Mouse (Mus musculus): ENCODE measurements at regions not wholly inside any gene's neighbourhood (a gene's known extent, or its start where the extent isn't known, plus 50 kb on each side); places are given as distances from the start of the nearest gene placed in this dataset.
A peak's percentile ranks its signal among the peaks of the same experiment; 100 is the strongest.

DNA sequence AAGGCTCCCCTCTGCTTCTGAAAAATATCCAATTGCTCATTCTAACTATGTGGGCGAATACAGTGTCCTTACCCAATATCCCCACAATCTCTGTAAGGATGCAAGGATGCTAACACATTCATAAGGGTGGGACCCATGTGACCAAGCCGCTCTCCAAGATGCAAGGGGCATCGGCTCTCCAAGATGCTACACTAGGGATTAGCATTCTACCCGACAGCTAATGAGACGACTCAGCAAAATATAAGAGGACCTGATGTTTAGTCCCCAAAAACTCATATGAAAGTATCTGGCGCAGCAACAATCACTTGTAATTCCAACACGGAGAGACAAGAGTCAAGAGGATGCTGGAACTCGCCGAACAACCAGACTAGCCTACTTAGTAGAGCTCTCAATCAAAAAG is 299.6 kb upstream of the Jmjd1c start:
- no peak for DNase-seq (ENCODE audit: low spot score)

DNA sequence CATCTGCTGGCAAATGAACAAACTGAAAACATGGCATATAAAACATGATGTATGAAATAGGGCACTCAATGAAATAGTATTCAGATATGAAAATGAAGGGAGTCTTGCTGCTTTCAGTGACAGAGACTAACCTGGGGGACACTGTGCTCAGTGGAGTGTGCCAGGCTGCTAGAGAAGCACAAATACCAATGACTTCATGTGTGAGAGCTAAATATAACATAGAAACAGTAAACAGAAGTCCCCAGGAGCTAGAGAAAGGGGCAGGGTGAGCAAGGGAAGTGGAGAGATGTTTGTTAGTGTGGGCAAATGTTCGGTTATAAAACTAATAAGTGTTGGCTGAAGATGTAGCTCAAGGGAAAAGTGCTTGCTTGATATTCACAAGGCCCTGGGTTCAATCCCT is 293.2 kb upstream of the Jmjd1c start:
- no peak for DNase-seq (ENCODE audit: low spot score)

DNA sequence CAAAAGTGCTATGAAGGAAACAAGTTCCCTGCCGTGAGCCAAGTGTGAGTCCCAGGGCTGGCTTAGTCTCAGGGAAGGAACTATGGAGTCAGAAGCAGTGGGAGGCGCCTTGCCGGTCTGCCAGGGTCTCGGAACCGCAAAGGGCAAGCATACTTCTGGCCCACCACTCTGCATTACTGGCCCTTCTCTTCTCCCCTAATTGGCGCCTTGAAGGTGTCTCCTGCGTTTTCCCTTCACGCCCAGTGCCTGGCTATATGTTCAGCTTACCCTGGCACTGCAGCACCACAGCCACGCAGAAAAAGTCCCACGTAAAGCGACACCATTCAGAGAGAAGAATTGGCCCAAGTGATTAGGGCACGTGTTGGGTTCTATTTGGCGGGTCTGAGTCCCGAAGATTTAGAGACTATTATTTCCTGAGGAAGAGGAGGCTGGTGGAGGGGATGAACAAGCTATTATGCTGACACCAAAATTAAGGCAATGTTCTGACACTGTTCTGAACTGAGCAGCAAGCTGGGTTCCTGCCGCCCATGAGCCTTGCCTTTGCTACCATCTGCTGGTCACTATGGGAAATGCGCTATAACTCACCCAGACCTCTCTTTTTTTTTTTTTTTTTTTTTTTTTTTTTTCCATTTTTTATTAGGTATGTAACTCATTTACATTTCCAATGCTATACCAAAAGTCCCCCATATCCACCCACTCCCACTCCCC is 288.5 kb upstream of the Jmjd1c start:
- DNase-seq (ENCODE audit: low spot score) = peak; percentile 71

DNA sequence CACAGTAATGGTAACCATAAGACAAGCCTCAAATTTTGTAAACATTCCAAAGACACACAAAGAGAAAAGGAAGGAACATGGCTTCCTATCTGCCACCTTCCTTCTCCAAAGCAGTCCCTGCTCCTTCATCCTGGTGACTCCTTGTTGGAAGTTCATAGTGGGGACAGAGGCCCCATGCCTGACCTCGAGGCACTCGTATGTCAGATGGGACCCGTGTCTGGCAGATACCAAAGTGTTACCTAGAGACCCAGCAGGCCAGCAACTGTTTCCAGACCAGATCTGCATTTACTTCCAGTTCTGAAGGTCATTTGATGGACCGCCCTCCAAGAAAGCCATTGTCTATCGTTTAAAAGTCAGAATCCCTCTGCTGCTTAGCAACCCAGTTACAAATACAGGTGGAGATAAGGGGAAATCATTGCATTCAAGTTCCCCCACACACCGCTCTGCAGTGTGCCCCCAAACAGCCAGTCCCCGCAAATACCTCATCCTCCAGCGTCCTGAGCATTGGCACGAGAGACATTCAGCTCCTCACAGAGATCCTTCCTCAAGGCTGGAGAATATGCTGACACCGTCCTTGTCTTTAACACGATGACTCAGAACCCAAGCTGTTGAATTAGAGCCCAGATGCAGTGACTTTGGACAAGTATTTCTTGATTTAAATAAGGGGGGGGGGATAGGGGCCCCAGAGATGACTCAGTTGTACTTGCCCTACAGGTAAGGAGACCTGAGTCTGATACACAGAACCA is 283.2 kb upstream of the Jmjd1c start:
- no peak for DNase-seq (ENCODE audit: low spot score)

DNA sequence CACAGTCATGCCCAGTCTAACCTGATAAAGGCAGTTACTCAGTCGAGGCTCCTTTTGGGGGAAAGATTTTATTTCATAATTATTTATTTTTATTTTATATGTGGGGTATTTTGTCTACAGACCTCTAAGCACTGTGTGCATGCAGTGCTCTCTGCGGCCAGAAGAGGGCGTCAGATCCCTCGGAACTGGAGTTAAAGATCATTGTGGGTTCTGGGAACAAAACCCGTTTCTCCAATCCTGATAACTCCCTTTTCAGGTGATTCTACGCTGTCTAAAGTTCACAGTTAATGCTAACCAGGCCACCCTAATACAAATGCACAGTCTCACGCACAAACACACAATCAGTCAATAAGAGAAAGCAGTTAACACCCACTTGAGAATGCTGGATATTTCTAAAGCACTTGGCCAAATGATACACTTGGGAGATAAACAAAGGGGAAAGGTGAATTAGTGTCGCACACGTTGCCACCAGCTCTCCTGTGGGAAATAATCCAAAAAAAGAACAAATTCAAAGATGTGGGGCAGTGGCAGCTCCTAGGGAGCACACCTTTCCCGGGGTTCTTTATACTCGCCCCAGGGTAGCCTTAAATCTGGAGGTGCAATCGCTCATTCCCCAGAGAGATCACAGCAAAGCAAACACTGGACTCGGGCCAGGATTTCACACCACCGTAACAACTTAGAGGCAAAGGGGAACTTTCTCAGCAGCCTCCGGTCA is 281.9 kb upstream of the Jmjd1c start:
- DNase-seq (ENCODE audit: low spot score) = no peak

DNA sequence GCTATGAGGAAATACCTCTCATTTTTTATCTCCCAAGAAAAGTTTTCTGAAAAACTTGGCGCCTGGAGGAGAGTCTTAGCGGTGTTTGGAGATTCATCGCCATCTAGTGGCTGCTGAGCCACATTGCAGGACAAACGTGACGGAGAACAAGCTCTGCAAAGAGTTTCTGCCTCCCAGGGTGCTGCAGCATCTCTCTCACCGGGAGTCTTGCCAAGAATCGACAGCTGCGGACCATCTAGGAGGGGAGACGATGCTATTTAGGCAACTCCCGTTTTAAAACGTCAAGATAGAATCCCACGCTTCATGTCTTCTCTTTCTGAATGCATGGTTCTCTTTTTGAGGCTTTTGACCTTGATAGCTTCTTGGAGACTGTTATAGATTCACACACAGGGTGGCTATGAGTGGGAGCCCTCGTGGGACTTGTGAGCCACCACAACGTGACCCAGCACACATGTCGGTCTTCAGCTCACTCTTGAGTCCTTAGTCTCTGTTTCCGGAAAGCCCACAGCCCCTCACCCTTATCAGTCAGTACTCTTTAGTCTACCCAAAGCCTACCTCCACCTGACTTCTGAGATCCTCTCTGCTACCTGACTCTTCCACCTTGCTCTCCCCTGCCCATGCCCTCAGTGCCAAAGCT is 281.2 kb upstream of the Jmjd1c start:
- peak; percentile 84 for DNase-seq (ENCODE audit: low spot score)

DNA sequence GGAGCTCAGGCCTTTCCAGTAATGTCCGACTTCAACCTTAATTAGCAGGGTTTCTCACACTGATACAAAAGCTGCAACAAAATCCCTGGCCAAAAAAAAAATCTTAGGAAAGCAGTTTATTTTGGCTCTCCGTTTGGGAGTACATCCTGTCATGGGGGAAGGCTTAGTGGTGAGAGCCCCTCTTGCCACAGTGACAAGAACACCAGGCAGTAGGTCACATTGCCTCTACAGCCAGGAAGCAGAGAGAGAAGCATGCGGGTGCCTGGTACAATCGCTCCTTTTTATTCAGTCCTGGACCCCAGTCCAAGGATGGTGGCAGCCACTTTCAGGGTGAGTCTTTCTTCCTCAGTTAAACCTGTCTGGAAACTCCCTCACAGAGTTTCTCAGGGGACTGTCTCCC is 280.0 kb upstream of the Jmjd1c start:
- DNase-seq (ENCODE audit: low spot score) = no peak

DNA sequence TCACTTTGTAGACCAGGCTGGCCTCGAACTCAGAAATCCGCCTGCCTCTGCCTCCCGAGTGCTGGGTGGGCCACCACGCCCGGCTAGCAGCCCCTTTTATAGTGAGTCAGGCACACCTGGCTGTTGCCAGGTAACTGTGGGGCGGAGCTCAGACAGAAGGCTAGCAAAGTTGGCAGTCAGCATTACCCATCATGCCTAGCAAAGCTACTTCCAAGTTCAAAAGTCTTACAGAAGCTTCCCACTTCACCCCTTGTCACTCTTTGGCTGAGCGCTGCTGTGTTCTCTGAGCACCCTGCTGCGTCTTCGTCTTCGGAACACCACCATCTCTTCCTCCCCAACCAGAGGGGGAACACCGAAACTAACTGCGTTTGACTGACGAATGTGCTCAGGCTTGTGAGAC is 279.1 kb upstream of the Jmjd1c start:
- no peak for DNase-seq (ENCODE audit: low spot score)

DNA sequence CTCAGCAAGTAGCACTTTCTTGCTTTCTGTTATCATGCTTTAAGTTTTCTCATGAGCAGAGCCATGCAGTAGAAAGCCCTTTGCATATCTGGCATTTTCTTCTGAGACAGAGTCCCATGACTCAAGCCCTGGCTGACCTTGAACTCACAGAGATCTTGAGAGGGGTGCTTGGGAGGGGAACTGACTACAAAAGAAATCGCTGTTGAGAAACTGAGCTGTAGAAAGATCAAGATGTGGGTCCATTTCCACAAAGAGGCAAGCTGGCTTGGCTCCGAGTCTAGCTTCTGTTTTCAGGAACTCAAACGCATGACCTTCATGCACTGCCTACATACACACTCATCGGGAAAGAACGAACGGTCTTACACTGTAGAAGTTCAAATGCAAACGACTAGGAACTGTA is 278.0 kb upstream of the Jmjd1c start:
- no peak for DNase-seq (ENCODE audit: low spot score)

DNA sequence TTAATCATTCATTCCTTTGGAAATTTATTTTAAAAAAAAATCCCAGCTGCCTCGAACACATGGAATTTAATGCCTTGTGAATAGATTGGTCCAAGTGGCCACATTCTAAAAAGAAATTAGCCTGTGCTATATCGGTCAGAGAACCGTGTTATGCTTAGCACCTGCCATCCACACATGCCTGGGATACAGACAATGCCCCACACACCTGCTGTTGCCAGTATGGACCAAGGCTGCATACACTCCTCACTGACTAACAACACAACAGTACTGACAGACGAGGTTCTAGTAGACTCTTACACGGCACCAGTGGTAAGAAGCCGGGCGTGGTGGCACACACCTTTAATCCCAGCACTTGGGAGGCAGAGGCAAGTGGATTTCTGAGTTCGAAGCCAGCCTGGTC is 276.4 kb upstream of the Jmjd1c start:
- DNase-seq (ENCODE audit: low spot score) = no peak

DNA sequence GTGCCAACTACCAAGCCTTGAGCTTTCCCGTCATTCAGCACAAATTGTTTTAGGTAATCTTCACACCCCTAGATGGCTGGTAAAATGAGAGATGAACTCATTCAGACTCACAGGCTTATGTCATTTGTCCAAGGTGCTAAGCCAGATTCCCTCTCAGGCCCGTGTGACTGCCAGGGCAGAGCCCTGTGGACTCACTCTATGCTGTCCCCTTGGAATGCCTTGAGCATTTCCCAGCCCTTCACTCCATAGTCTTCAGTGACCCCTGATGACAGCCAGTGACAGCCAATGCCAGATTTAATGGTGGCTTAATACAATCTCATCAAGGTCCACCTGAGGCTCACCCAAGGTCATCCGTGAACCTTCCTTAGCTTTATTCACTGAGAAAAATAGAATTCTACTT is 270.2 kb upstream of the Jmjd1c start:
- DNase-seq (ENCODE audit: low spot score) = no peak

DNA sequence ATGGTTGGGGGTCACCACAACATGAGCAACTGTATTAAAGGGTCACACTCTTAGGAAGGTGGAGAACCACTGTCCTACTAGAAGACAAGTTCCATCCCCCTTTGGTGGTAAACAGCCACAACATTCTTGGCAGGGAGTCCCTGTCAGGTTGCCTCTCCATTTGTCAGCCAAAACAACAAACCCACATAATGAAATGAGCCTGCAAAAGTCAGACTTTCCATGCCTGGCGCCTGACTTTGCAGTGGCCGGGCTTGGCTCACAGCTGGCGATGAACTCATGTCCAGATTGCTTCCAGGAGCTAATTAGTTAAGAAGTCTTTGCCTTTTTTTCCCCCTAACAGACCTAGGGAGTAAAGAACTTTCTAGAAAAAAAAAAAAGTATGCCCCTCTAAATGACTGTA is 269.6 kb upstream of the Jmjd1c start:
- DNase-seq (ENCODE audit: low spot score) = no peak

DNA sequence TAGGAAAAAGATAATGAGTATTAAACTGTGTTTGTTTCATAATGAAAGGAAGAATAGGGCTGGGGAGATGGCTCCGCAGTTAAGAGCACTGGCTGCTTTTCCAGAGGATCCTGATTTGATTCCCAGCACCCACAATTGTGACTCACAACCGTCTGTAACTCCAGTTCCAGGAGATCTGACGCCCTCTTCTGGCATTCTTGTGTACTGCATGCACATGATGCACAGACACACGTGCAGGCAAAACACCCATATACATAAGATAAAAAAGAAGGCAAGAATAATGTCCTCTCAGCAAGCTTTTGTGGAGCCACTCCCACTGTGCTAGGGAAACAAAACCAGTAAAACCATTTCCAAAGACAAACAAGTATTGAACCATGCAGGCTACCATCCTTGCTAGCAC is 261.0 kb upstream of the Jmjd1c start:
- DNase-seq (ENCODE audit: low spot score) = no peak

DNA sequence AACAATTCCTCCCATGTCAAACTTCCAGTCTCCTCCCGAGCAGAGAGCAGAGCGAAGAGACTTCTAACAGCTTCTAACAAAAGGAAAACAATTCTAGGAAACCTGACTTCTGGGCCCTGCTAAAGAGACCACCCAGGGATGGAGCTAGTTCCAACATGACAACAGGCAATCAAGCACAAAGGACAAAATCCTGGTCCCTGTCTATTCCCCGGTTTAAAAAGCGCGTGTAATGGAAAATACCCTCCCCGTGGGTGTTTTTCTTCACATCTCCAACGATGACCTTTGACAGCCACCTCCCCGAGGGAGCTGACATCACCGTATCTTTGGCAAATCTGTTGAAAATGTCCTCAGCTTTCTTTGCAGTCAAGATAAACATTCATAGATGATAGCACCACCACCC is 256.9 kb upstream of the Jmjd1c start:
- DNase-seq (ENCODE audit: low spot score) = no peak

DNA sequence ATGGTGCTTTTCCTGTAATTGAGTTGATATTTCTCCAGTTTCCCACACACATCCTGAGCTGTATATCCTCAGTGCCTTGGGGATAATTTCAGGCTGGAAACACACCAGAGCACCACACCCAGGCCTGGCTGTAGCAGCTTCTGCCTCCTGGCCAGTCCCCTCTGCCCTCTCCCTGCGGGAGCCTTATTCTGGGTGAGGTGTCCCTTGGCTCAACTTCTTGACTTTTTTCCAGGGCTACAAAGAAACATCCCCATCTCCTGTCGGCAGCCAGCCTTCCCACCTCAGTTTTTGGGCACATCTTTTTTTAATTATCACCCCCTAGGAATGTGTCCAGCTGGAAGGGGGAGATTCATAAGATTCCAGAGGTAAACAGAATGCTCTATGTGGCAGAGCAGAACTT is 252.7 kb upstream of the Jmjd1c start:
- no peak for DNase-seq (ENCODE audit: low spot score)

DNA sequence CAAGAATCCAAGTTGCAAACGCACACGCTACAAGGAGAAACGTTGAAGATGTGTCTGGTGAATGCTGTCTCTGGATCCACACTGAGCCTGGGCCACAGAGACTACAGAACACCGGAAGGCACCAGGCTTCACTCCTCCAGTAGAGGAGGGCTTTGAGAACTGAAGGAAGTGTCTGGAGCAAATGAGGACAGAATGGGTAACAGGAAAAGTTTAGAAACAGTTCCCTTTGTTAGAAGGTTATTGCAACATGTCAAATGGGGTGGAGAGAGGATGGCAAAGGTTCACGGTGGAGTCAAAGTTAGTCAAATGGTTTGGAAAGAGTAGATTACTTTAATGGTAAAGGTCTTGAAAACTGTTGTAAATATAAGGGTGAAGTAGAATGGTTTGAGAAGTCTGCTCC is 247.1 kb upstream of the Jmjd1c start:
- no peak for DNase-seq (ENCODE audit: low spot score)

DNA sequence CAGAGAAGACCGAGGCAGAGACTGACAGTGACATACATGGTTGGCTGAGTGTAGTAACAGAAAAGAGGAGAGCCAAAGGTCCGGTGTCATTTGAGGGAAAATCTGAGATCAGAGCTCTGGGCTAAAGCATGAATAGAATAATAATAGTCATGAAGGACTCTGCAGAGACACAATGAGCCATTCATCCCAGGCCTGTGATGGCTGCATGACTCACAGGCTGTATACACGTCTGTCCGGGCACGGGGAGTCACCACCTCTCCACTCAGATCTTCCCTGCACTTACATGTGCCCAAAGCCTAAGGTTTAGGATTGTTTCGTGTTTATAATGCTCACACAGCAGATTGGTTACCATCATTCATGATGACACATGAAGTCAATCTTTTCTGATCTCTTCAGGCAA is 246.2 kb upstream of the Jmjd1c start:
- peak; percentile 32 for DNase-seq (ENCODE audit: low spot score)

DNA sequence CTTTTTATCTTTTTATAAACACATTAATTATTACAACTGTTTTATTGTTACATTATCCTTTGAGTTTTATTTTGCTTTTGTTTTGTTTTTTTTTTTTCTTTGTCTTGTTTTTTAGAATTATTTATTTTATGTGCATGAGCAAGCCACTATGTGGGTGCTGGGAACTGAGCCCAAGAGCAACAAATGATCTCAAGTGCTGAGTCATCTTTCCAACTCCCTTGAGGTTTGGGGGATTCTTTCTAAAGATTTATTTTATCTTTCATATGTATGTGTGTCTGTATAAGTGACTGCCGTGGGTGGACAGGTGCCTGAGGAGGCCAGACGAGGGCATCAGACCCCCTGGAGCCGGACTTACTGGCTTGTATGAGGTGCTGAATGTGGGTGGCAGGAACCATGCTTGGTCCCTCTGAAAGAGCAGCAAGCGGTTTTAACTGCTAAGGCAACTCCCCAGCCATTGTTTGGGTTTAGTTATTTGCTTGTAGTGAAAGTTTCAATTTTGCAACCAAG is 244.9 kb upstream of the Jmjd1c start:
- no peak for DNase-seq (ENCODE audit: low spot score)

DNA sequence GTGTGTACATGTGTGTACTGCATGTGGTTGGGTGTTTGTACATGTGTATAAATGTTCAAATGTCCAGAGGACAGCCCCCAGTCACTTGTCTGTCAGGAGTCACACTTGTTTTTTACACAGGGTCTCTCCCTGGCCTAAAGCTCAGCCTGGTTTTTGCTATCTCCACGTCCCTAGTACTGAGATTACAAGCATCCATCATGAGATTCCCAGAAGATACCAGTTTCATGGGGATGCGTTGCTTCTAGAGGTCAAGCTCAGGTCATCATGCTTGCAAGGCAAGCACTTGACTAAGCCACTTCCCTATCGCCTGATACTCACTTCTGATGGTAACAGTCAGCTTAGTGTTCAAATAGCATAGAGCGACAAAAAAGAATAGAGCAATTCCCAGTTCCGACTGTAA is 244.1 kb upstream of the Jmjd1c start:
- DNase-seq (ENCODE audit: low spot score) = no peak

DNA sequence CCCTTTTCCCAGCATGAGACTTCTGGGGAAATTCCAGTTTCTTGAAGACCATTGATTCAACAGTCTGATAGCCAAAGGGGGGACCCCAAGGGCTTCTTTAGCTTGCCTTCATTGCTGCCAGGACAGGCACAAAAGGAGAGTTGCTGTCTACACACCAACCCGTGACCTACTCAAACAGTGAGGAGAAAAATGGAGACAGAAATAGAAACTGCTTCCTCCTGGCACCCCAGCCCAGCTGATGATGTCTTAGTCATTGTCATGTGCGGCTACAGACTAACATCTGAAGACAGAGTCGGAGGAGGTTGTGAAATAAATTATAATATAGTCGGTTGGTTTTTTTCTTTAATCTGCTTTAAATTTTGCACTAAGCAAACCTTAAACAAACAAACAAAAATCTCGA is 243.2 kb upstream of the Jmjd1c start:
- no peak for DNase-seq (ENCODE audit: low spot score)

DNA sequence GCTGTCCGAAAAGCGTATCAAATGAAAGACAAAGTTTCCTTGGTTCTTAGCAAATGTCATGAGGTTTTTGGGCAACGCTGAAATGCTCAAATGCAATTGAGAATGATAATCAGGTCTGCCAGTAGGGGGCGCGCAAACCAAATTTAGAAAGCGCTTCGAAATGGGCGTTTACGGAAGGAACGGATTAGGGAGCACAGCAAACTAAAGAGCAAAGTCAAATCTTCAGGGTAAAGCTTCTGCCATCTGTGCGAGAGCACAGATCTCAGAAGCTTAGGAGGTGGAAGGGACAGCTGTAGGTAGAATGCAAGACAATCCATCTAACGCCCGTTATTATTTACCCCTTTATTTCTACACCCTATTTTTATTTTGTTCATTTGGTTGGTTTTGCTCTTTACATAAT is 242.7 kb upstream of the Jmjd1c start:
- peak; percentile 86 for DNase-seq (ENCODE audit: low spot score)

DNA sequence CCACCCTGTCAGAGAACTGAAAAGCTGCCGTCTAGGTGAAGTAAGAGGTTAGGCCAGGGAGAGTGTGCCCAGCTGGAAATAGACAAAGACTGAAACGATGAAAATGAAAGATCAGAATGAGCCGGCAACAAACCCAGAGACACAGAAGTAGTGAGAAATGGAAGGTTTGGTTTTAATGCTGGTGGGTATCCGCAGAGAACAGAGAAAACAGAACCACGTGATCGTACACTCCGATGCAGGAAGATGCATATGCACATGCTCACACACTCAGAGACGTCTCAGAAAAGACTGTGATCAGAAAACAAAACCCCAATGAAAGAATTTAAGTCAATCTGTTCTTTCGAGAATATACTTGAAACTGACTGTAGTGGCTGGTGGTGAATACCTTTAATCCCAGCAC is 241.0 kb upstream of the Jmjd1c start:
- no peak for DNase-seq (ENCODE audit: low spot score)

DNA sequence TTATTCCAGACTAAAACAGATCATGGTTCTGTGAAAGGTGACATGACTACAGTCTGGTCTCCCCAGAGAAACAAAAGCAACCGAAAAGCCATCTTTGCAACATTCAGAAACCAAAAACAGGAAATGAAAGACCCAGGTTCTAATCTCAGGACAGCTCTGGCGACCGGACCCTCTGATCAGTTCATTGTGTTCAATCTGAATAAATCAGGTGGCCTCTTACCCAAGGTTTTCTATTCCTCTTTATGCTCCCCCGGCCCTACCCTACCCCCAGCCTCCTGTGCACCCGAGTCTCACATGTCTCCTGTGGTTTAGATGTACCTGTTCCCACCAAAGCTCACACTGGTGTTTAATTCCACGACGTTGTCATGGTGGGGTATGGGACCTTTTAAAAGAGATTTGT is 238.6 kb upstream of the Jmjd1c start:
- DNase-seq (ENCODE audit: low spot score) = no peak

Measured in layer of hippocampus, adult 11-12 months (tissue).